Mouse (Mus musculus) heart, embryonic 14.5 days (tissue): ENCODE measurements at regions not wholly inside any gene's neighbourhood (a gene's known extent, or its start where the extent isn't known, plus 50 kb on each side); places are given as distances from the start of the nearest gene placed in this dataset.

Experiments
- ATAC-seq: fragments of 200-750 bp; cut with Nextera tagmentation; 2 replicates; pipeline ENCODE4 v1.8.0; 2017; ENCODE audit warnings: low read depth, moderate TSS enrichment; ENCODE audit not compliant: insufficient number of reproducible peaks, insufficient read depth, low FRiP score
- H3K27ac ChIP-seq, 2 experiments: fragments of 200-500 bp in 1 of 2; fragments of 300-500 bp in 1 of 2; sonication (generic) in 1 of 2; replicated peaks in 1 of 2; 2 replicates each; pipeline ENCODE4 v1.5.1; 2012 to 2014; ENCODE audit warnings: low read depth in 2 of 2, low read length in 2 of 2, control low read depth in 1 of 2, mild to moderate bottlenecking in 1 of 2, mixed read lengths in 1 of 2; ENCODE audit not compliant: control insufficient read depth in 1 of 2, insufficient read depth in 1 of 2
- H3K27me3 ChIP-seq: fragments of 300-500 bp; sonication (generic); 2 replicates; pipeline ENCODE4 v1.6.1; 2014; ENCODE audit warnings: mild to moderate bottlenecking, low read length, control low read depth; ENCODE audit not compliant: control insufficient read depth, insufficient read depth
- H3K36me3 ChIP-seq: fragments of 300-500 bp; sonication (generic); 2 replicates; pipeline ENCODE4 v1.6.1; 2014; ENCODE audit warnings: mild to moderate bottlenecking, control low read depth, low read length, mixed read lengths; ENCODE audit not compliant: control insufficient read depth, insufficient read depth
- H3K4me1 ChIP-seq, 2 experiments: fragments of 200-500 bp in 1 of 2; fragments of 300-500 bp in 1 of 2; sonication (generic) in 1 of 2; 2 replicates each; pipeline ENCODE4 v1.6.1; 2012 to 2014; ENCODE audit warnings: low read length in 2 of 2, control low read depth in 1 of 2, mixed read lengths in 1 of 2; ENCODE audit not compliant: control insufficient read depth in 2 of 2, insufficient read depth in 2 of 2
- H3K4me2 ChIP-seq: fragments of 300-500 bp; sonication (generic); 2 replicates; pipeline ENCODE4 v1.6.1; 2014; ENCODE audit warnings: mild to moderate bottlenecking, low read length
- H3K4me3 ChIP-seq, 2 experiments: fragments of 200-500 bp in 1 of 2; fragments of 300-500 bp in 1 of 2; sonication (generic) in 1 of 2; 2 replicates each; pipeline ENCODE4 v1.5.1; 2012 to 2014; ENCODE audit warnings: low read length in 2 of 2, mild to moderate bottlenecking in 2 of 2, control low read depth in 1 of 2, low read depth in 1 of 2, moderate library complexity in 1 of 2; ENCODE audit not compliant: control insufficient read depth in 1 of 2, insufficient read depth in 1 of 2
- H3K9ac ChIP-seq: fragments of 300-500 bp; sonication (generic); 2 replicates; pipeline ENCODE4 v1.6.1; 2014; ENCODE audit warnings: mild to moderate bottlenecking, low read length
- H3K9me3 ChIP-seq: fragments of 300-500 bp; sonication (generic); 2 replicates; pipeline ENCODE4 v1.6.1; 2016; ENCODE audit warnings: low read length, control low read depth; ENCODE audit not compliant: control insufficient read depth
- WGBS: fragments of 180-500 bp; shearing (Covaris S2); extraction: QIAGEN DNeasy Blood & Tissue Kit; methylation state at CpG from one replicate; pipeline ENCODE4 v1.1.7; 2014; 5-methylcytosine and 5-hydroxymethylcytosine counted together

GRCm38 (mm10) chr2:115338178-115338577 is 243.3 kb upstream of the BC052040 start:
- no peak overlapping the region for H3K9ac ChIP-seq
- H3K4me1 ChIP-seq, result peaks cover 0 to 2% of the 10 kb centered on the region in 2 experiments; a peak in 1 of 4 replicates
- no peaks in the 10 kb centered on the region for H3K36me3 ChIP-seq
- no peaks in the 10 kb centered on the region for H3K9me3 ChIP-seq
- ATAC-seq, result no peak
- no peak overlapping the region for H3K27ac ChIP-seq
- H3K4me2 ChIP-seq, result no peak overlapping the region
- H3K4me3 ChIP-seq, result no peak overlapping the region
- WGBS, result 45% methylated on average over 7 of the region's 7 CpGs
- no peaks in the 10 kb centered on the region for H3K27me3 ChIP-seq

DNA sequence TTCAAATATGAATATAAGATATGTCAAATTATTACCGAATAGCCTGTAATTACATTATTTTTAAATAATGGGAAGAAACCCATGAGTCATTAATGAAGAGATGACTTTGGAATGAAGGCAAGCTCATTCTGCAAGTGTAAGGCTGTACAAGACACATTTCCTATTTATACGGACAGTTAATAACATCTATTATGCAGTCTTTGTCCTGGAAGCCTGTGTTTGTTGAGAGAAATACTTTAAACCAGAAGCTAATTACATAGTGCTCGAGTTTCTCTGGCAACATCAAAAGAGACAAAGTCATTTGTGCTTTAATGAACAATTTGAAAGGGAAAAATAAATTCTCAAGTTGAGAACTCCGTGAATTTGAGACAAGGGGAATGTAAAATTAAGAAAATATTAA is 242.5 kb upstream of the BC052040 start:
- H3K27me3 ChIP-seq, result no peaks in the 10 kb centered on the region
- WGBS, result 83% methylated on average over 4 of the region's 4 CpGs
- no peak for ATAC-seq
- no peak overlapping the region for H3K4me2 ChIP-seq
- H3K4me1 ChIP-seq, result peaks cover 0 to 2% of the 10 kb centered on the region in 2 experiments; a peak in 1 of 4 replicates
- no peak overlapping the region for H3K9ac ChIP-seq
- no peak overlapping the region for H3K27ac ChIP-seq
- H3K9me3 ChIP-seq, result no peaks in the 10 kb centered on the region
- no peak overlapping the region for H3K4me3 ChIP-seq
- no peaks in the 10 kb centered on the region for H3K36me3 ChIP-seq

- no peak for ATAC-seq
- WGBS, result 89% methylated on average over 14 of the region's 14 CpGs
- Histone ChIP-seq H3K27me3 (no peaks in the 10 kb centered on the region), H3K36me3 (no peaks in the 10 kb centered on the region), H3K27ac (no peak overlapping the region), H3K4me3 (no peak overlapping the region), H3K4me2 (no peak overlapping the region), H3K9ac (no peak overlapping the region), H3K9me3 (no peaks in the 10 kb centered on the region), H3K4me1 (no peaks in the 10 kb centered on the region)
Observed at GRCm38 (mm10) chr2:115342360-115342759, 239.2 kb upstream of the BC052040 start.

DNA sequence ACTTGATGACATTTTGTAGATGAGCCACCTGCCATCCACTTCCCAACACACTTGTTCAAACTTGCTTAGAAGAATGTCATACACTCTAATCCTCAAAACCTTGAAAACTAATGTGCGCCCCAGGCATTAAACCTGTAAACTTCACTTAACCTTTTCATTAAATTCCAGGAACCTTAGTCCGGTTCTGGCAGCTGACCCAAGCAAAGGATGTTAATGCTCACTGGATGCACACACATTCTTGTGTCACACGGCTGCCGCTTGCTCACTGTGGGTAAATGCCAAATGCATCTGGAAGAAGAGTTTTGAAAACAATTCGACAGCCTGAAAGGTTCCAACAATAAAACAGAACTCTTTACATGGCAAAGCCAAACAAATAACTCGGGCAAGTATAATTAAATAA is 235.0 kb upstream of the BC052040 start:
- 65% methylated on average over 6 of the region's 6 CpGs for WGBS
- H3K9ac ChIP-seq, result no peak overlapping the region
- H3K4me2 ChIP-seq, result no peak overlapping the region
- no peaks in the 10 kb centered on the region for H3K9me3 ChIP-seq
- H3K27me3 ChIP-seq, result no peaks in the 10 kb centered on the region
- peaks cover 2% of the 10 kb centered on the region in 2 experiments; a peak in 1 of 4 replicates for H3K4me1 ChIP-seq
- H3K4me3 ChIP-seq, result no peak overlapping the region
- no peak for ATAC-seq
- no peaks in the 10 kb centered on the region for H3K36me3 ChIP-seq
- H3K27ac ChIP-seq, result no peak overlapping the region

GRCm38 (mm10) chr2:115348263-115348662 is 233.3 kb upstream of the BC052040 start:
- peak overlapping the region; percentile 9; the same call in 1 of the 2 replicates for H3K4me2 ChIP-seq
- WGBS, result 6% methylated on average over 2 of the region's 2 CpGs
- H3K9me3 ChIP-seq, result no peaks in the 10 kb centered on the region
- no peak for ATAC-seq
- H3K4me1 ChIP-seq, result peaks cover 2% of the 10 kb centered on the region in 2 experiments; a peak in 1 of 4 replicates
- H3K27ac ChIP-seq, result no peak overlapping the region
- no peak overlapping the region for H3K9ac ChIP-seq
- H3K4me3 ChIP-seq, result no peak overlapping the region
- H3K27me3 ChIP-seq, result no peaks in the 10 kb centered on the region
- no peaks in the 10 kb centered on the region for H3K36me3 ChIP-seq

- ATAC-seq, result no peak
- Histone ChIP-seq H3K4me2 (no peak overlapping the region), H3K36me3 (no peaks in the 10 kb centered on the region), H3K27me3 (no peaks in the 10 kb centered on the region), H3K27ac (no peak overlapping the region), H3K9me3 (no peaks in the 10 kb centered on the region), H3K4me1 (peaks cover 0 to 2% of the 10 kb centered on the region in 2 experiments; a peak in 1 of 4 replicates), H3K9ac (no peak overlapping the region), H3K4me3 (no peak overlapping the region)
- WGBS, result 29% methylated on average over 6 of the region's 6 CpGs
Observed at GRCm38 (mm10) chr2:115371072-115371471, 210.4 kb upstream of the BC052040 start.

GRCm38 (mm10) chr2:115375336-115375735 is 206.2 kb upstream of the BC052040 start:
- Histone ChIP-seq H3K36me3 (no peaks in the 10 kb centered on the region), H3K27me3 (no peaks in the 10 kb centered on the region), H3K9me3 (no peaks in the 10 kb centered on the region), H3K4me2 (no peak overlapping the region), H3K4me1 (peaks cover 0 to 5% of the 10 kb centered on the region in 2 experiments; a peak in 1 of 4 replicates), H3K9ac (no peak overlapping the region), H3K27ac (no peak overlapping the region), H3K4me3 (no peak overlapping the region)
- WGBS, result 85% methylated on average over 5 of the region's 5 CpGs
- ATAC-seq, result no peak
